Mouse (Mus musculus) lung, embryonic 15.5 days (tissue): ENCODE measurements around the gene Stxbp5. TPM values are rescaled to one million over a fixed set of nuclear protein-coding genes. Genes with fewer than 3 reads are reported as not detected.

Experiments
- ATAC-seq: fragments of 200-750 bp; cut with Nextera tagmentation; 2 replicates; pipeline ENCODE4 v1.8.0; 2017; ENCODE audit warnings: moderate number of reproducible peaks, borderline replicate concordance; ENCODE audit not compliant: low FRiP score, low TSS enrichment; ENCODE audit errors: extremely low read depth
- H3K27ac ChIP-seq: fragments of 300-500 bp; sonication (generic); 2 replicates; pipeline ENCODE4 v1.5.1; 2015; ENCODE audit warnings: moderate library complexity, mild to moderate bottlenecking, inconsistent platforms
- H3K27me3 ChIP-seq: fragments of 300-500 bp; sonication (generic); 2 replicates; pipeline ENCODE4 v1.6.1; 2015; ENCODE audit warnings: inconsistent platforms
- H3K36me3 ChIP-seq: fragments of 300-500 bp; sonication (generic); 2 replicates; pipeline ENCODE4 v1.6.1; 2015; ENCODE audit warnings: inconsistent platforms
- H3K4me1 ChIP-seq: fragments of 300-500 bp; sonication (generic); 2 replicates; pipeline ENCODE4 v1.6.1; 2015; ENCODE audit warnings: inconsistent platforms
- H3K4me2 ChIP-seq: fragments of 300-500 bp; sonication (generic); 2 replicates; pipeline ENCODE4 v1.6.1; 2015; ENCODE audit warnings: inconsistent platforms, mild to moderate bottlenecking, moderate library complexity
- H3K4me3 ChIP-seq: fragments of 300-500 bp; sonication (generic); 2 replicates; pipeline ENCODE4 v1.5.1; 2015; ENCODE audit warnings: mild to moderate bottlenecking, inconsistent platforms
- H3K9ac ChIP-seq: fragments of 300-500 bp; sonication (generic); 2 replicates; pipeline ENCODE4 v1.6.1; 2015; ENCODE audit warnings: inconsistent platforms
- H3K9me3 ChIP-seq: fragments of 300-500 bp; sonication (generic); 2 replicates; pipeline ENCODE4 v1.6.1; 2016; ENCODE audit warnings: inconsistent platforms
- WGBS: fragments of 180-500 bp; shearing (Covaris S2); methylation state at CpG from one replicate; pipeline ENCODE4 v1.1.7; 2015; 5-methylcytosine and 5-hydroxymethylcytosine counted together
- polyA plus RNA-seq: library from polyadenylated mRNA; unstranded; fragments of >200 nt; fragmentation: Nextera tagmentation; extraction: Ambion mirVana; gene quantifications from 2 replicates; pipeline ENCODE4 v1.2.1, GENCODE M21; 2015

Gene Stxbp5
- polyA plus RNA-seq, 1 experiment from 2014 or later: 3.9 TPM

DNA sequence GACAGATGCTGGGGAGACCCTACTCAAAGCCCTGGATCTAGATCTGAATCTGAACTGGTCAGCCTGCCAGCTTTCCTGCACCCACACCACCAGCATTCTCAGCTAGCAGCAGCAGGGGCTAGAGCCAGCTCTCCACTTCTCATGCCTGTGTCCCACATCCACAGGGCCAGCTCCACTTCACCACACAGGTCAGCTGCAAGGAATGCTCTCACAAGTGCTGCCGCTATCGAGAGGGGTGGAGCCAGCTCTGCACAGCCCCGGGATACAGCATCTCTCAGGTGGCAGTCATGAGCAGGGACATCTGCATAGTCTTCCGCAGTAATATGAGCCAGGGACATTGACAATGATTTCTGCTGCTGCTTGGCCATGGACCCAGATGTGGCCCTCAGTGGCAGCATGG lies 54.5 kb downstream of the Stxbp5 start:
- 86% methylated on average over 4 of the region's 4 CpGs for WGBS
- Histone ChIP-seq H3K27ac (no peak overlapping the region), H3K4me2 (no peak overlapping the region), H3K36me3 (peaks cover 7% of the 10 kb centered on the region; the same call in 1 of the 2 replicates), H3K4me1 (no peaks in the 10 kb centered on the region), H3K27me3 (no peaks in the 10 kb centered on the region), H3K9ac (no peak overlapping the region), H3K4me3 (no peak overlapping the region), H3K9me3 (no peaks in the 10 kb centered on the region)
- ATAC-seq: 0 out of 2 replicates have a peak, but pooled peaks have one; percentile 23

DNA sequence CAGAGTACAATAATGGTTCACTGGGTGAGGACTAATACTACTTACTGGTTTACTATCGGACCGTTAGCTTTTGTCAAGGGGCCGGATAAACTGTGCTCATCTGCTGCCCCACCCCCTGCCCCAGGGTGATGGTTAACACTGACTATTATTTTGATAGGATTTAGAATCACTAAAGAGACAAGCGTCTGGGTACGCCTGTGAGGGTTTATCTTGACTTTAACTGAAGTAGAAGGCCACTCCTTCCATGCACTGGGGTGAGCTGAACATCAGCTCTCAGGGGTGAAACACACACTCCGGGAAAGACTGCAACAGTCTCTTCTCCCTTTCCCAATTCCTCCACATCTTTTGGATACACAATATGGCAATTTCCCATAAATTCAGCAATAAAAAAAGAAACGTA lies 61.5 kb downstream of the Stxbp5 start:
- no peak for ATAC-seq
- H3K9me3 ChIP-seq: no peaks in the 10 kb centered on the region
- H3K4me2 ChIP-seq: no peak overlapping the region
- H3K4me1 ChIP-seq: no peaks in the 10 kb centered on the region
- H3K9ac ChIP-seq: no peak overlapping the region
- H3K27ac ChIP-seq: no peak overlapping the region
- WGBS: 66% methylated on average over 7 of the region's 7 CpGs
- no peak overlapping the region for H3K4me3 ChIP-seq
- no peaks in the 10 kb centered on the region for H3K27me3 ChIP-seq
- no peaks in the 10 kb centered on the region for H3K36me3 ChIP-seq

DNA sequence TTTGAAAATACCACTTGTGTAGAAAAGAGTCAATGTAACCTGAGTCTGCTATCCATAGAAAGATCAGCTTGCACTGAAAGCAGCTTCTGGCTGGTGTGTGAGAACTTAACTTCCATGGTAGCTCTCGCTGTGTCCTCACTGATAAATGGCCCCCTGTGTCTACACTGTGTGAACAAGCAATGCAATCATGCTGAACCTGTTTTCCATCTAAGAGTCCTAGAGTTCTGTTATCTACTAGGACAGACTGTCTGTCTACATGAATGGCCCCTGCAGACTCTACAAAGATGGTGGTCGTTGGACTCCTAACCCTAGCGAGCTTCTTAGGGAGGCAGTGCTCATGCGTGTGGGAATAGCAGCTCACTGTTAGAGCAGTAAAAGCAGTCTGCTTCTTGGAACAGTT lies 65.9 kb downstream of the Stxbp5 start:
- no peaks in the 10 kb centered on the region for H3K27me3 ChIP-seq

DNA sequence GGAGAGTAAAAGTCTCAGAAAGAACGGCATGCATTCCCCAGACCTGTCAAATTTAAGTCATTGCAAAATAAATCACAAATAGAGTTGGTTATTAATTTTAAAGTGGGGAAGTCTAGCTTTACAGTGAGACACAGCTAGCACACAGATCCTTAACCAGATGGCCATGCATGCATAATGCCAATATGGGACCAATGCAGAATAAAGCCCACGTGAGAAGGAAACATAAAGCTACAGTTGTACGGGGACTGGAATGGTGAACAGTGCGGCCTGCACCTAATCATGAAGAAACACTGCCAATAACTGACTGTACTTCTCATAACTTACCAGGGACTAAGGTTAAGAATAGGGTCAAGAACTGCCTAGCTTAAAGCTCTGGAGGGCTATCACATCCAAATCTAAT lies 67.9 kb downstream of the Stxbp5 start:
- no peaks in the 10 kb centered on the region for H3K9me3 ChIP-seq
- no peak overlapping the region for H3K27ac ChIP-seq
- no peak overlapping the region for H3K4me3 ChIP-seq
- no peaks in the 10 kb centered on the region for H3K4me1 ChIP-seq
- no peaks in the 10 kb centered on the region for H3K27me3 ChIP-seq
- H3K36me3 ChIP-seq: no peaks in the 10 kb centered on the region
- no peak overlapping the region for H3K4me2 ChIP-seq
- no peak for ATAC-seq
- H3K9ac ChIP-seq: no peak overlapping the region
- 85% methylated on average over 4 of the region's 4 CpGs for WGBS

More for the DNA sequence above, 65.9 kb downstream of the Stxbp5 start:
- Histone ChIP-seq H3K4me3 (no peak overlapping the region), H3K27ac (no peak overlapping the region), H3K9me3 (no peaks in the 10 kb centered on the region), H3K4me1 (no peaks in the 10 kb centered on the region), H3K9ac (no peak overlapping the region), H3K4me2 (no peak overlapping the region), H3K36me3 (no peaks in the 10 kb centered on the region)
- 66% methylated on average over 4 of the region's 4 CpGs for WGBS
- no peak for ATAC-seq

DNA sequence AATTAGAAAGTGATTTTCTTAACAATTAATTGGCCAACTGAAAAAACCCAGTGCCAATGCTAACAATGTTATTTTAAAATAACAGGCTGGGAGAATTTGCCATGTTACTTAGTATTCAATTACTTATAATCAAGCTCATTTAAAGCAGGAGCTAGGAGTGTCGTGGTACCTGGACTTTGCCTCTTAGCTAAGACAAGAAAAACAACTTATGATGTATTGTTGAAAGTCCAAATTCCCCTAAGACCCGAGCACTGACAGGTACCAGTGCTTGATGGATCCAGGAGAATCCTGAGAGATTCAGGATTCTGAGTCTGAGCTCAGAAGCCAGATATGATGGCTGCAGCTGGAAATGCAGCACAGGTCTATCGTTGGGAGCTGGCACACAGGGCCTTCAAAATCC lies 71.1 kb downstream of the Stxbp5 start:
- H3K27ac ChIP-seq: no peak overlapping the region
- no peak for ATAC-seq
- no peaks in the 10 kb centered on the region for H3K9me3 ChIP-seq
- H3K36me3 ChIP-seq: no peaks in the 10 kb centered on the region
- no peaks in the 10 kb centered on the region for H3K27me3 ChIP-seq
- no peak overlapping the region for H3K4me2 ChIP-seq
- WGBS: 87% methylated on average over 3 of the region's 3 CpGs
- no peaks in the 10 kb centered on the region for H3K4me1 ChIP-seq
- H3K9ac ChIP-seq: no peak overlapping the region
- no peak overlapping the region for H3K4me3 ChIP-seq

DNA sequence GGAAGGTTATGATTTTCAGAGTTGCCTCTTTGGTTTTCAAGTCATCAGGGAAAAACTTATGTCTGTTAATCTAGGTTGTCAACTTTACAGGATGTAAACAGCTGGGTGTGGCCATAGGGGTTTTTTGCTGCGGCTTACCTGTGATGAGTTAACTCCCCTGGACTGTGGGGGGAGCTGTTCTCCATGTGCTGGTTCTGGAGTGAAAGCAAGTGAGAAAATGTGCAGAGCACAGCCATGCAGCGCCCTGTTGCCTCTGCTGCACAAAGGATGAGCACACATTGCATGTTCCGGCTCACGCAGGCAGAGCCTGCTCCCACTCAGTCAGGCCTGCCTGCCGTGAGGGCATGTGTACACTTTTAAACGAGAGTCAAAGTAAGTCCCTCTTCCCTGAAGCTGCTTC lies 79.6 kb downstream of the Stxbp5 start:
- 48% methylated on average over 6 of the region's 6 CpGs for WGBS
- no peaks in the 10 kb centered on the region for H3K9me3 ChIP-seq
- ATAC-seq: no peak
- H3K4me1 ChIP-seq: no peaks in the 10 kb centered on the region
- H3K4me2 ChIP-seq: no peak overlapping the region
- H3K27me3 ChIP-seq: no peaks in the 10 kb centered on the region
- no peak overlapping the region for H3K27ac ChIP-seq
- no peak overlapping the region for H3K4me3 ChIP-seq
- no peak overlapping the region for H3K9ac ChIP-seq
- H3K36me3 ChIP-seq: no peaks in the 10 kb centered on the region

DNA sequence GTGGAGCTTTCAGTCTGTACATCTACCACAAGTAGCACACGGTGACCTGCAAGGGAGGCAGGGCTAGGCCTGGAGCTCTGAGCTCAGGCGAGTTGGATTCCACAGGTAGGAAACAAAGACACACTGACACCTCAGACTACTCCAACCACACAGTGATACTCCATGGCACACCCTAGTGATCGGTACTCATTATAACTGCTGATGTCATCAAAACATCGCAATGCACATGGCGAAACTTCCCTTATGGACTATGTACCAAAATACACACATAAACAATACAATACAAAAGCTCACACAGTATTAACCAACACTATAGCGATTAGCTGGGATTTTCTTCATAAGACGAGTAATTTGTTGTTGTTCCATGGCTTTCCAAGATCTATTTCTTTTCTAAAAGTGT lies 82.3 kb downstream of the Stxbp5 start:
- 90% methylated on average over 7 of the region's 7 CpGs for WGBS
- Histone ChIP-seq H3K4me1 (no peaks in the 10 kb centered on the region), H3K27me3 (no peaks in the 10 kb centered on the region), H3K4me2 (no peak overlapping the region), H3K27ac (no peak overlapping the region), H3K9ac (no peak overlapping the region), H3K9me3 (no peaks in the 10 kb centered on the region), H3K36me3 (no peaks in the 10 kb centered on the region), H3K4me3 (no peak overlapping the region)
- no peak for ATAC-seq

DNA sequence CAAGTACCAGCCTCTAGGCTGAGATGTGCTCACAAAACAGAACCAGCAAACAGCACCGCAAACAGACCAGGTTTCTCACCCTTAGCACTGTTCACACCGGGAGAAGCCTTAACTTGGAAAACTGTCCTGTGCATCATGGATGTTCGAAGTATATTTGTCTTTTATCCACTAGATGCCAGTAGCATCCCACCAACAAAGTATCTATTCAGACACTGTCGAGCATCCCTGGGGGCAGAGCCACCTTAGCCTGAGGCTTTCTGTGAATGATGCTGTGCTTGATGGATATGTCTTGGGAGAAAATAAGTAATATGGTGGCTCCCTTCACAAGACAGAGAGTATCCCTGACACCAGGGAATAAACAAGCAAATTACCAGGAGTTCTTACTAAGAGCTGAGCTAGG lies 87.0 kb downstream of the Stxbp5 start:
- 82% methylated on average over 4 of the region's 4 CpGs for WGBS
- Histone ChIP-seq H3K4me2 (no peak overlapping the region), H3K9ac (no peak overlapping the region), H3K27me3 (no peaks in the 10 kb centered on the region), H3K36me3 (no peaks in the 10 kb centered on the region), H3K9me3 (no peaks in the 10 kb centered on the region), H3K4me3 (no peak overlapping the region), H3K4me1 (no peaks in the 10 kb centered on the region), H3K27ac (no peak overlapping the region)
- ATAC-seq: no peak

DNA sequence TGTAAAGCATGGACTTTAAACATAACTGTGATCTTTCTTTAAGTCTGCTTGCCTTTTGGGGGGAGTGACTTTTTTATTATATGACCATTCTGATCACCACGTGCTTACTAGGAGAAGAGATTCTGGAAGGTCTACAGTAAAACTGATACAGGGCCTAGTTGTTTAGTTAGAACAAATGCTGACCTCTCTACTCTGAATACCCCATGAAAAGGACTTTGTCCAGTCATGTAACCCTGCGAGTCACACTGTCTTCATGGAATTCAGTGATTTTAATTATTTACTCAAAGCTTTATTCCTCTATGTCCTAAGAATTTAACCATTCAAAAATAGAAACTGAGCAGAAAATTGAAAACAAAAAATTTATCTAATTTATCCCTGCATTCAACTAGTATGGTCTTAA lies 93.3 kb downstream of the Stxbp5 start:
- Histone ChIP-seq H3K36me3 (no peaks in the 10 kb centered on the region), H3K4me3 (no peak overlapping the region), H3K9ac (no peak overlapping the region), H3K9me3 (no peaks in the 10 kb centered on the region), H3K27ac (no peak overlapping the region), H3K4me1 (no peaks in the 10 kb centered on the region), H3K4me2 (no peak overlapping the region), H3K27me3 (no peaks in the 10 kb centered on the region)
- WGBS: 86% methylated on average over 2 of the region's 2 CpGs
- ATAC-seq: no peak

DNA sequence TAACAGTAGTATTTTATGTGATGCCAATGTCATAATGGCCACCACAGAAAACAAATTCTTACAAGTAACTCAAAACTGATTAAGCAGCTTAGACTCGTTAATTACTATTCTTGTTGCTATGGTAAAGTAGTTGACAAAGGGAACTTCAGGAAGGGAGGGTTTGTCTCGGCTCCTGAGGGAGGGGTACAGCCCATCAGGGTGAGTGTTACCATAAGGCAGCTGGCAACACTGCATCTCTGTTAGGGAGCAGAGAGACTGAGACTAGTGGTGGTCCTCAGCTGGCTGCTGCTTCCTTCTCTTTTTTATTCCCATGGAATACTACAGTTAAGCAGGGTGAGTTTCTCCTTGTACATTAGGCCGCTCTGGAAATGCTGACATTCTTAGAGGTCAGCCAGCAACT lies 95.5 kb downstream of the Stxbp5 start:
- Histone ChIP-seq H3K9me3 (no peaks in the 10 kb centered on the region), H3K36me3 (no peaks in the 10 kb centered on the region)
- WGBS: 61% methylated on average over 3 of the region's 3 CpGs

DNA sequence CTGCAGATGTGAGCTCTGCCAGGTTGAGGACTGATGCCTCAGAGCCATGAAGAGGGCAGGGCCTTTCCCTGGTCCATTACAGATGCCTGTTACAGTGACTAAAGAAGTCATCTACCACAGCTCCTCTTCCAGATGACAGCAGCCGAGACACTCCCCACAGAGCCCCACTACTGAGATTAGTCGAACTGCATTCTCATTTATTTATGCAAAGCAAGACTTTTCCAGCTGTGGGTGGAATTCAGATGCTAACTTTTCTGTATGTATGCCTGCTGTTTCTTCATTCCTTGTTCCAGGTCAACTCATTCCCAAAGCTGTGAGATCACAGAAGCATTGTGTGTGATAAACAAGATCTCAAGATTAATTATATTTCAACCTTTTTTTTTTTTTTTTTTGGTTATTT lies 97.8 kb downstream of the Stxbp5 start:
- Histone ChIP-seq H3K4me1 (no peaks in the 10 kb centered on the region), H3K27ac (no peak overlapping the region), H3K4me2 (no peak overlapping the region), H3K4me3 (no peak overlapping the region), H3K36me3 (no peaks in the 10 kb centered on the region), H3K27me3 (no peaks in the 10 kb centered on the region), H3K9ac (no peak overlapping the region), H3K9me3 (no peaks in the 10 kb centered on the region)
- 51% methylated on average over 2 of the region's 2 CpGs for WGBS
- ATAC-seq: no peak

More for the DNA sequence above, 95.5 kb downstream of the Stxbp5 start:
- no peak overlapping the region for H3K4me3 ChIP-seq
- no peak for ATAC-seq
- H3K4me1 ChIP-seq: no peaks in the 10 kb centered on the region
- no peak overlapping the region for H3K4me2 ChIP-seq
- H3K27me3 ChIP-seq: no peaks in the 10 kb centered on the region
- H3K9ac ChIP-seq: no peak overlapping the region
- H3K27ac ChIP-seq: no peak overlapping the region

DNA sequence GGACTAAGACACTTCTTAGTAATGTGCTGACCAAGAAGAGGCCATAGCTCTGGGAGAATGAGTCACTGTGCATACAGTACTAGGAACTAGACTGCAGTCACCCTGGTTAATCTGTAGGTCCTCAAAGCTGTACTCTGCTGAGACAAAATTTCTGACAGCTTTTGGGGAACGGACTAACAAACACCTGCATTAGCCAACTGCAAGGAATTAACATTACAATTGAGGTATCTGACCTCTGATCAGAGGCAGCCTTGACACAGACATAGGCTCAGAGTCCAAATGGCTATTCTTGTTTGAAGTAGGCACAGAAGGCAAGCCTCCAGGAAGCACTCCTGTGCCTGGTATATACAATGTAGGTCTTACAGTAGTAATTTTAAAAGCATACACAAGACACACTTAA lies 99.3 kb downstream of the Stxbp5 start:
- no peaks in the 10 kb centered on the region for H3K9me3 ChIP-seq
- H3K27ac ChIP-seq: no peak overlapping the region
- 73% methylated on average over 1 of the region's 1 CpGs for WGBS
- H3K27me3 ChIP-seq: no peaks in the 10 kb centered on the region
- no peaks in the 10 kb centered on the region for H3K4me1 ChIP-seq
- no peak overlapping the region for H3K9ac ChIP-seq
- peaks cover 5% of the 10 kb centered on the region; the same call in 1 of the 2 replicates for H3K36me3 ChIP-seq
- no peak for ATAC-seq
- no peak overlapping the region for H3K4me2 ChIP-seq
- no peak overlapping the region for H3K4me3 ChIP-seq

DNA sequence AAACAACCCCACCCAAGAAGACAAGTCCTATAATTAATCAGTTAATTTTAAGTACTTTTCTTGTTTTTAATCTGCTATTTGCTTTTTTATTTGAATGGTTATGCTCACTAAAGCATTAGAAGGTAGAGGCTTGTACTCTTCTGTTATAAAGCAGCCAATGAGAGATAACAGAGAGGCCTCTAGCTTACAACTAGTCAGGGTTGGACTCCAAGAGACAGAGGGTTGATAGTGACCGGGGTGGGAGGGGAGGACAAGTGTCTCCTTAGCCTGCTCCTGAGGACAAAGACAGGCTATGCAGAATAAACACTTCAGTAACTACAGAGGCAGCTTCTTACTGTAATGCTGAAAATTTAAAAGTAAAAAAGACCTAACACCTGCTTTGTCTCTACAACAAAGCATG lies 101.8 kb downstream of the Stxbp5 start:
- 78% methylated on average over 1 of the region's 1 CpGs for WGBS
- no peak overlapping the region for H3K9ac ChIP-seq
- no peak for ATAC-seq

More for the DNA sequence above, 101.8 kb downstream of the Stxbp5 start:
- no peaks in the 10 kb centered on the region for H3K9me3 ChIP-seq
- peaks cover 5% of the 10 kb centered on the region; the same call in 1 of the 2 replicates for H3K36me3 ChIP-seq
- no peaks in the 10 kb centered on the region for H3K27me3 ChIP-seq
- no peaks in the 10 kb centered on the region for H3K4me1 ChIP-seq
- no peak overlapping the region for H3K4me2 ChIP-seq
- H3K27ac ChIP-seq: no peak overlapping the region
- H3K4me3 ChIP-seq: no peak overlapping the region
